Mouse (Mus musculus): ENCODE data around the gene Rgma.

Rgma gene

DNA sequence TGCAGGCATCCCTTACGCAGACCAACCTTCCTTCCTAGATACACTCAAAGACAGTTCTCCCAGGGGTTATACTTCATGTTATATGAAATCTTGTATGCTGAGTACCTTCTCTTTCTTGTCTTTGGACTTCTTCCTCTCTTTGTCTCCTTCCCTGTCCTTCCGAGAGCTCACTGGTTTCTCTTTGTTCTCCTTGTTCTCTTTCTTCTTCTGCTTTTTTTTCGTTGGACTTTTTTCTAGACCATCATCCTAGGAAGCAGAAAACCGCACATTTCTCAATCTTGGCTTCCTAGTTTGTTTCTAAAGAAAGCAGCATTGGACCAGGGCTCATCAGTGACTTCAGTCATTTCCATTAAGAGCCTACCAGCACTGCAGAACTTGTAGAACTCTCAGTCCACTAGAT is 76.3 kb downstream of the Rgma start:
- no peak for DNase-seq

DNA sequence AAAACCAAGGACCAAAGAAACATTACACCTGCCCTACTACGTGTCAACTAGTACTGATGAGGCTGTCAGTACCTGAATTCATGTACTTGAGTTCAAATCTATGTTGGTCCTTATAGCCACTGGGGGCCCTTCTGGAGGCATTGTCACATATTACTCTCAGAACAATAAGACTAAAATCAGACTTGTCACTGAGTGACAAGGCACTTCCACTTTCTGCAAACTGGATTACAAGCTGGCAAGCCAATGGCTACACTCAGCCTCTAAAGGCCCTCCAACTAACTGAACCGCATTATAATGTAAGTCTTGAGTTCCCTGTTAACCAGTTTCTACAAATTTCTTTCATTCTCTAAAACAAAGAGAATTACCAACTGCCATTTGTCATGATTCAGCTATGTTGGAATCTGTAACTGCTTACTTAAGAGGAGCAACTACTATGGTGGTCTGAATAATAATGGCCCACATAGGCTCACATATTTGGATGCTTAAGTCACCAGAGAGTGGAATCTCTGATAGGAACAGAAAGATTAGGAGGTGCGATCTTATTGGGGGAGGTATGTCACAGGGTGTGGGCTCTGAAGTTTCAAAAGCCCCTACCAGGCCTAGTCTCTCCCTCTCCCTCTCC is 77.0 kb downstream of the Rgma start:
- no peak for DNase-seq

DNA sequence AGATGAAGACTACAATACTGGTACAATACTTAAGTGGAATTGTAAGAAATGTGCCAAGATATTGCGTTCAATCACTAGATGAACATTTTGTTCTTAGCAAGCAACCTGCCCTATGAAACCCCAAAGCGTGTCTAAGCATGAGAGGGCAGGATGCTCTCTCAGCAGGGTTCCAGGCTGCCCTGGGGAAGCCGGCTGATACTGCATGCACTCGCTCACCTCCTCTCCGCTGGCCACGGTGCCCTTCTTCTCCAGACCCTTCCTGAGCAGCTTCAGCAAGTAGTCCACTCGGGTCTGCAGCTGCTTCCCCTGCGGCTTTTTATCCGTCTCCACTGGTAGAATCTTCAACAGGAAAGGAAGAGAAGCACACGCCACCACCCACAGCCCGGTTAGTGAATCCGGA is 78.8 kb downstream of the Rgma start:
- DNase-seq = no peak

DNA sequence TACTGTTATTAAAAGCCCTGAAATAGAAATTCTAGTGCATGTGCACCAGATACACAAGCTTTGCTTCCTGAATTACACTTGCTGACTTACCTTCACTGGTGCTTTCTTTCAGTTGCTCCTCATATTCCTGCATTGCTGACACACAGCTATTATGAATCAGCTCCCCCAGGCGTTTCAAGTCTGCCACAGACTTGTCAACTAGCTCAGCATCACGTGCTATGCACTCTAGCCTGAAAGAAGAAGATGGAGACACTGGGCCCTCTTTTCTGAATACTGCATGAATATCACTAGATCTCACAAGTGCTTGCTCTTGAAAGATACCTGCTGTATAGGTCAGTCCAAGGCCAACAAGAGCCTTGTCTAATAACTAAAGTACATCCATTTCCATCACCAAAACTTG is 88.2 kb downstream of the Rgma start:
- DNase-seq = no peak

DNA sequence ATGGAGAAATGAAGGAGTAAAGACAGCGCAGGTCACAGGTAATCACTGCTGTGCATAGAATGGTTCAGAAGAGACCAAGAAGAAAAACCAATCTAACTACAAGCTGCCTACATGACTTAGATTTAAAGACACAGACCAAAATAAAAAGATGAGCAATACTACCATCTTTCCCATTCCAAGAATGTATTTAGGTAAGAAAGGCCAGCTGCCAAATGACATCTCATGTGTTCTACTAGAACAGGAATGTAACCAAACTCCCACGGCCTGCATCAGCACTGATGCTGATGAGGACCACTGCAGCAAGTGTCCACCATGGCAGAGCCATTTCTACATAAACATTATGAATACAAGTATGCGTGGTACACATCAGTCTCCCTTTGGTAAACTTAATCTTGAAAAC is 92.4 kb downstream of the Rgma start:
- DNase-seq = no peak

All from thymus, postnatal 14 days (tissue).